Mouse (Mus musculus): ENCODE data around the gene Atrnl1. TPM values are rescaled to one million over a fixed set of nuclear protein-coding genes. Genes with fewer than 3 reads are reported as not detected.

Gene Atrnl1
- polyA plus RNA-seq, 1 experiment from 2014 or later: 5.5 TPM

- Histone ChIP-seq H3K4me1 (ENCODE audit: control insufficient read depth, insufficient read depth, low read length) (no peaks in the 10 kb centered on the region), H3K27me3 (ENCODE audit: control insufficient read depth, insufficient read depth, low read length) (no peaks in the 10 kb centered on the region), H3K9ac (ENCODE audit: low read length) (no peak overlapping the region), H3K4me2 (ENCODE audit: low read depth, low read length) (no peak overlapping the region), H3K4me3 (replicated peaks; ENCODE audit: low read length) (no peak overlapping the region), H3K36me3 (ENCODE audit: control insufficient read depth, insufficient read depth, low read length) (no peaks in the 10 kb centered on the region), H3K9me3 (replicated peaks; ENCODE audit: control insufficient read depth, low read length) (no peaks in the 10 kb centered on the region), H3K27ac (ENCODE audit: low read length) (no peak overlapping the region)
- WGBS: 88% methylated on average over 10 of the region's 10 CpGs
- no peak for ATAC-seq (ENCODE audit: insufficient read depth, low FRiP score)
These were observed 466.8 kb downstream of the Atrnl1 start for GRCm38 (mm10) chr19:58077529-58078070.

- no peak overlapping the region for H3K9ac ChIP-seq (ENCODE audit: low read length)
- no peak for ATAC-seq (ENCODE audit: insufficient read depth, low FRiP score)
- H3K4me1 ChIP-seq (ENCODE audit: control insufficient read depth, insufficient read depth, low read length): no peaks in the 10 kb centered on the region
- no peaks in the 10 kb centered on the region for H3K9me3 ChIP-seq (replicated peaks; ENCODE audit: control insufficient read depth, low read length)
- WGBS: 86% methylated on average over 6 of the region's 6 CpGs
- H3K4me2 ChIP-seq (ENCODE audit: low read depth, low read length): no peak overlapping the region
- H3K27me3 ChIP-seq (ENCODE audit: control insufficient read depth, insufficient read depth, low read length): no peaks in the 10 kb centered on the region
- H3K4me3 ChIP-seq (replicated peaks; ENCODE audit: low read length): no peak overlapping the region
- no peak overlapping the region for H3K27ac ChIP-seq (ENCODE audit: low read length)
- H3K36me3 ChIP-seq (ENCODE audit: control insufficient read depth, insufficient read depth, low read length): no peaks in the 10 kb centered on the region
These were observed 469.3 kb downstream of the Atrnl1 start for GRCm38 (mm10) chr19:58080168-58080567.

- 94% methylated on average over 19 of the region's 19 CpGs for WGBS
These were observed 471.9 kb downstream of the Atrnl1 start for GRCm38 (mm10) chr19:58082751-58083150.

GRCm38 (mm10) chr19:58084826-58085225 is 474.0 kb downstream of the Atrnl1 start:
- Histone ChIP-seq H3K9me3 (replicated peaks; ENCODE audit: control insufficient read depth, low read length) (no peaks in the 10 kb centered on the region), H3K4me3 (replicated peaks; ENCODE audit: low read length) (no peak overlapping the region), H3K9ac (ENCODE audit: low read length) (no peak overlapping the region), H3K4me1 (ENCODE audit: control insufficient read depth, insufficient read depth, low read length) (no peaks in the 10 kb centered on the region), H3K27ac (ENCODE audit: low read length) (no peak overlapping the region), H3K27me3 (ENCODE audit: control insufficient read depth, insufficient read depth, low read length) (no peaks in the 10 kb centered on the region), H3K36me3 (ENCODE audit: control insufficient read depth, insufficient read depth, low read length) (no peaks in the 10 kb centered on the region), H3K4me2 (ENCODE audit: low read depth, low read length) (no peak overlapping the region)
- WGBS: 87% methylated on average over 14 of the region's 14 CpGs
- ATAC-seq (ENCODE audit: insufficient read depth, low FRiP score): no peak

More at GRCm38 (mm10) chr19:58082751-58083150, 471.9 kb downstream of the Atrnl1 start:
- Histone ChIP-seq H3K27me3 (ENCODE audit: control insufficient read depth, insufficient read depth, low read length) (no peaks in the 10 kb centered on the region), H3K4me1 (ENCODE audit: control insufficient read depth, insufficient read depth, low read length) (no peaks in the 10 kb centered on the region), H3K27ac (ENCODE audit: low read length) (no peak overlapping the region), H3K36me3 (ENCODE audit: control insufficient read depth, insufficient read depth, low read length) (no peaks in the 10 kb centered on the region), H3K9me3 (replicated peaks; ENCODE audit: control insufficient read depth, low read length) (no peaks in the 10 kb centered on the region), H3K4me3 (replicated peaks; ENCODE audit: low read length) (no peak overlapping the region), H3K4me2 (ENCODE audit: low read depth, low read length) (no peak overlapping the region), H3K9ac (ENCODE audit: low read length) (no peak overlapping the region)
- no peak for ATAC-seq (ENCODE audit: insufficient read depth, low FRiP score)

GRCm38 (mm10) chr19:58086734-58087133 is 475.9 kb downstream of the Atrnl1 start:
- 82% methylated on average over 8 of the region's 8 CpGs for WGBS
- no peaks in the 10 kb centered on the region for H3K36me3 ChIP-seq (ENCODE audit: control insufficient read depth, insufficient read depth, low read length)

GRCm38 (mm10) chr19:58087901-58088300 is 477.1 kb downstream of the Atrnl1 start:
- Histone ChIP-seq H3K4me3 (replicated peaks; ENCODE audit: low read length) (no peak overlapping the region), H3K9me3 (replicated peaks; ENCODE audit: control insufficient read depth, low read length) (no peaks in the 10 kb centered on the region), H3K4me1 (ENCODE audit: control insufficient read depth, insufficient read depth, low read length) (no peaks in the 10 kb centered on the region), H3K27me3 (ENCODE audit: control insufficient read depth, insufficient read depth, low read length) (no peaks in the 10 kb centered on the region), H3K27ac (ENCODE audit: low read length) (no peak overlapping the region), H3K4me2 (ENCODE audit: low read depth, low read length) (no peak overlapping the region), H3K36me3 (ENCODE audit: control insufficient read depth, insufficient read depth, low read length) (no peaks in the 10 kb centered on the region), H3K9ac (ENCODE audit: low read length) (no peak overlapping the region)
- no peak for ATAC-seq (ENCODE audit: insufficient read depth, low FRiP score)
- 53% methylated on average over 1 of the region's 1 CpGs for WGBS

More at GRCm38 (mm10) chr19:58086734-58087133, 475.9 kb downstream of the Atrnl1 start:
- H3K27ac ChIP-seq (ENCODE audit: low read length): no peak overlapping the region
- no peak for ATAC-seq (ENCODE audit: insufficient read depth, low FRiP score)
- H3K27me3 ChIP-seq (ENCODE audit: control insufficient read depth, insufficient read depth, low read length): no peaks in the 10 kb centered on the region
- no peak overlapping the region for H3K4me2 ChIP-seq (ENCODE audit: low read depth, low read length)
- no peaks in the 10 kb centered on the region for H3K4me1 ChIP-seq (ENCODE audit: control insufficient read depth, insufficient read depth, low read length)
- H3K9me3 ChIP-seq (replicated peaks; ENCODE audit: control insufficient read depth, low read length): no peaks in the 10 kb centered on the region
- H3K4me3 ChIP-seq (replicated peaks; ENCODE audit: low read length): no peak overlapping the region
- no peak overlapping the region for H3K9ac ChIP-seq (ENCODE audit: low read length)

- no peak; the same call in 1 of the 2 replicates for ATAC-seq (ENCODE audit: insufficient read depth, low FRiP score)
- WGBS: 36% methylated on average over 7 of the region's 7 CpGs
- H3K9me3 ChIP-seq (replicated peaks; ENCODE audit: control insufficient read depth, low read length): no peaks in the 10 kb centered on the region
- no peaks in the 10 kb centered on the region for H3K4me1 ChIP-seq (ENCODE audit: control insufficient read depth, insufficient read depth, low read length)
- H3K27me3 ChIP-seq (ENCODE audit: control insufficient read depth, insufficient read depth, low read length): no peaks in the 10 kb centered on the region
- no peaks in the 10 kb centered on the region for H3K36me3 ChIP-seq (ENCODE audit: control insufficient read depth, insufficient read depth, low read length)
- no peak overlapping the region for H3K9ac ChIP-seq (ENCODE audit: low read length)
- H3K4me2 ChIP-seq (ENCODE audit: low read depth, low read length): no peak overlapping the region
- H3K4me3 ChIP-seq (replicated peaks; ENCODE audit: low read length): no peak overlapping the region
- H3K27ac ChIP-seq (ENCODE audit: low read length): no peak overlapping the region
These were observed 477.6 kb downstream of the Atrnl1 start for GRCm38 (mm10) chr19:58088433-58088832.

GRCm38 (mm10) chr19:58091911-58092310 is 481.1 kb downstream of the Atrnl1 start:
- Histone ChIP-seq H3K4me2 (ENCODE audit: low read depth, low read length) (no peak overlapping the region), H3K9ac (ENCODE audit: low read length) (no peak overlapping the region), H3K36me3 (ENCODE audit: control insufficient read depth, insufficient read depth, low read length) (no peaks in the 10 kb centered on the region), H3K9me3 (replicated peaks; ENCODE audit: control insufficient read depth, low read length) (no peaks in the 10 kb centered on the region), H3K4me3 (replicated peaks; ENCODE audit: low read length) (no peak overlapping the region), H3K4me1 (ENCODE audit: control insufficient read depth, insufficient read depth, low read length) (no peaks in the 10 kb centered on the region), H3K27me3 (ENCODE audit: control insufficient read depth, insufficient read depth, low read length) (no peaks in the 10 kb centered on the region), H3K27ac (ENCODE audit: low read length) (no peak overlapping the region)
- no peak for ATAC-seq (ENCODE audit: insufficient read depth, low FRiP score)
- WGBS: 78% methylated on average over 16 of the region's 16 CpGs

- H3K4me2 ChIP-seq (ENCODE audit: low read depth, low read length): no peak overlapping the region
- no peak for ATAC-seq (ENCODE audit: insufficient read depth, low FRiP score)
- no peaks in the 10 kb centered on the region for H3K9me3 ChIP-seq (replicated peaks; ENCODE audit: control insufficient read depth, low read length)
- H3K27me3 ChIP-seq (ENCODE audit: control insufficient read depth, insufficient read depth, low read length): no peaks in the 10 kb centered on the region
- H3K4me3 ChIP-seq (replicated peaks; ENCODE audit: low read length): no peak overlapping the region
- H3K27ac ChIP-seq (ENCODE audit: low read length): no peak overlapping the region
- no peaks in the 10 kb centered on the region for H3K36me3 ChIP-seq (ENCODE audit: control insufficient read depth, insufficient read depth, low read length)
- H3K9ac ChIP-seq (ENCODE audit: low read length): no peak overlapping the region
- 68% methylated on average over 14 of the region's 14 CpGs for WGBS
- no peaks in the 10 kb centered on the region for H3K4me1 ChIP-seq (ENCODE audit: control insufficient read depth, insufficient read depth, low read length)
These were observed 484.1 kb downstream of the Atrnl1 start for GRCm38 (mm10) chr19:58094781-58095543.
